Mouse (Mus musculus): Measurements from ENCODE around the gene Kctd10. TPM values are rescaled to one million over a fixed set of nuclear protein-coding genes. Genes with fewer than 3 reads are reported as not detected.
A peak's percentile ranks its signal among the peaks of the same experiment; 100 is the strongest.

The Kctd10 gene
- polyA plus RNA-seq, 1 experiment from 2014 or later, result 99.8 TPM

DNA sequence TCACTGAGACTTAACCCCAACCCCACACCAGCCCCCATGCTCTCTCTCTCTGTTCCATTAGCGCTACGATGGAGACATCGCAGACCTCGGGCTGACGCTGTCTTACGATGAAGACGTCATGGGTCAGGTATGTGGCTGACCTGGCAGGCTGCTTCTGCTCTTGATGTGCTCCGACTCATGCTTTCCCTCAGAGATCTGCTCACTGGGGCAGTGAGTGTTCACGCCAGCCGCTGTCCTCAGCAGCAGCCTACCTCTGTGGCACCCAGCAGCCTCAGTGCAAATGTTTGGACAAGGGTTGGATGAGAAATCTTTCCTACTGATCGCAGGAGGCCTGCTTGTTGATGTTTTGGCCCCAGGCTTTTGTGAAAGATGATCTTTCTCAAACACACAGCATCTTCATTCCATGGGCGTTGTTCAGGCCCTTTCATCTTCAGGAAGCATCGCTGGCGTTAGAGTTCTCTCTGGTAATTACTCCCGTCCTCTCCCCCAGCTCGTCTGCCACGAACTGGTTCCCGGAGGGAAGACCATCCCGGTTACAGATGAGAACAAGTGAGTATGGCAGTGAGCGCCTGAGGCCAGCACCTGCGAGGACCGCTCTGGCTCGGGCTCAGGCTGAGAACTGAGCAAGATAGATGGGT, 32.2 kb upstream of the Kctd10 start:
- Histone ChIP-seq H3K27me3 (replicated peaks) (no peaks in the 10 kb centered on the region), H3K36me3 (peaks cover 99% of the 10 kb centered on the region), H3K27ac (no peak overlapping the region), H3K4me2 (replicated peaks) (no peak overlapping the region), H3K4me3 (no peak overlapping the region), H3K9ac (no peak overlapping the region), H3K4me1 (no peaks in the 10 kb centered on the region), H3K9me3 (no peaks in the 10 kb centered on the region)
- 81% methylated on average over 23 of the region's 23 CpGs for WGBS
- ATAC-seq (ENCODE audit: low FRiP score, low read depth), result no peak

DNA sequence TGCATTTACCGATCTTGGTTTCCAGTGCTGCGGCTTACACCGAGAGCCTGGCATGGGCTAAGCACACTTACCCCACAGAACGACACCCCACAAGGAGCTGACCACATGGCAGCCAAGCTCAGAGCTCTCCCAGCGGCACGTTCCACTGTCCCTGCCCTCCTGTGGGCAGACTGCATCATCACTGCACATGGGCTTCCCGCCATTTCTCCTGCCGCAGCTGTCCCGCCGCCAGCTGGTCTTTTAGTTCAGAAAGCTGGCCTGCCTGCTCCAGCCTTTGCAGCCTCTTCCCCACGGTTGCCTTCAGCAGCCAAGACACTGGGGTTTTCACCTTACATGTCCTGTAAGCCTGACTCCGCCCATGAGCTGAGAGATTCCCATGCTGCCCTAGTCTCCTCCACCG, 30.1 kb upstream of the Kctd10 start:
- Histone ChIP-seq H3K27ac (no peak overlapping the region), H3K36me3 (peaks cover 99% of the 10 kb centered on the region), H3K4me1 (no peaks in the 10 kb centered on the region), H3K9ac (no peak overlapping the region), H3K27me3 (replicated peaks) (no peaks in the 10 kb centered on the region), H3K4me2 (replicated peaks) (no peak overlapping the region), H3K9me3 (no peaks in the 10 kb centered on the region), H3K4me3 (no peak overlapping the region)
- 89% methylated on average over 13 of the region's 13 CpGs for WGBS
- no peak for ATAC-seq (ENCODE audit: low FRiP score, low read depth)

DNA sequence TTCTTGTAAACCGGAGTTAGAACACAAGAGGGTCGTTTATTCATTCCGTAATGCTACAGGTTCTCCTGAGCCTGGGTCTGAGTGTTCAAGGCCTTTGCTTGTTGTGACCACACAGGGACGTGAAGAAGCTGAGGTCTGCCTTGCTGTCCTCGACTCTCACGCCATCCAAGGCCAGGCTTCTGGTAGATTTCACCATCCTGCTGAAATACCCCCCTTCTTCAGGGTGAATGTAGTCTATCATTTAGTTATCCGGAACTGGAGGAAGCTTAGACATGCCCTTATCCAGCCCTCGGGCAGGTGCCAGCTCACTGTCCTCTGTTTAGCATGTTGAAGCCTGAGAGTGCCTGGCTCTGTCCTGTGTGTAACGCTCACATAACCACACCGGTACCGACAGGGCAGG, 28.5 kb upstream of the Kctd10 start:
- no peak overlapping the region for H3K4me2 ChIP-seq (replicated peaks)
- no peak overlapping the region for H3K27ac ChIP-seq
- H3K36me3 ChIP-seq, result peaks cover 100% of the 10 kb centered on the region
- H3K9me3 ChIP-seq, result no peaks in the 10 kb centered on the region
- ATAC-seq (ENCODE audit: low FRiP score, low read depth), result no peak
- no peak overlapping the region for H3K4me3 ChIP-seq
- H3K9ac ChIP-seq, result no peak overlapping the region
- 96% methylated on average over 11 of the region's 11 CpGs for WGBS
- no peaks in the 10 kb centered on the region for H3K27me3 ChIP-seq (replicated peaks)
- H3K4me1 ChIP-seq, result no peaks in the 10 kb centered on the region

DNA sequence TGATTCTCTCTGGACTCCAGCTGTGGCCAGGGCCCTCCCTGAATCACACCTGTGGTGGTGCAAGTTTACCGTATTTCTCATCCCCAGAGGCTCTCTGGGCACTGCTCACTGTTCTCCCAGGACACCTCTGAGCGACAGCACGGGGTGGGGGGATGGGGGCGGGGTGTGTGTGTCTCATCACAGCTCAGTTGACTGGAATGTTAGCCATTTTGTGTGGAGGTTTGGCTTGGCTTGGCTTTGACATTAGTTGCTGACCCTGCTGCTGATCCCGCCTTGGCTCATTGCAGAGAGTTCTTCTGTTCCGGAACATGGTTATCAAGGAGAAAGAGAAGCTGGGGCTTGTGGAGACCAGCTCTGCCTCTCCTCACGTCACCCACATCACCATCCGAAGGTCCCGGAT, 27.5 kb upstream of the Kctd10 start:
- 94% methylated on average over 9 of the region's 9 CpGs for WGBS
- no peak for ATAC-seq (ENCODE audit: low FRiP score, low read depth)
- H3K4me2 ChIP-seq (replicated peaks), result no peak overlapping the region
- no peak overlapping the region for H3K4me3 ChIP-seq
- H3K27me3 ChIP-seq (replicated peaks), result no peaks in the 10 kb centered on the region
- H3K9me3 ChIP-seq, result no peaks in the 10 kb centered on the region
- peaks cover 100% of the 10 kb centered on the region for H3K36me3 ChIP-seq
- H3K4me1 ChIP-seq, result no peaks in the 10 kb centered on the region
- no peak overlapping the region for H3K9ac ChIP-seq
- H3K27ac ChIP-seq, result no peak overlapping the region

DNA sequence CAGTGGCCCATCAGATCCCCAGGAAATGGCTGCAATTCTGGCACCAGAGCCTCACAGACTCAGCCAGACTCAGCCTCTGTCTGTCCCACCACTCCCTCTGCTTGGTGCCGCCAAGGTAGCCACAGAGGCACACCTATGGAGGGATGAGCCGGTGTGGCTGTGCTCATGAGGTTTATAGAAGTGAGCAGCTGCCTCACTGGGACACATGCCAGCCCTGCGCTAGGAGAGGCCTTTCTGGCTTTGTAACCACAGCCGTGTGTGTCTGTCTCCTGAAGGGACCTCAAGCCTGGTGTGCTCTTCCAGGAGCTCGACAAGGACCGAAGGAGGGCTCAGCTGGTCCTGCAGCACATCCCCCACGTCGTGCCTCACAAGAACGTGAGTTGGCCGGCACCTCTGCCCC, 27.0 kb upstream of the Kctd10 start:
- 93% methylated on average over 10 of the region's 10 CpGs for WGBS
- ATAC-seq (ENCODE audit: low FRiP score, low read depth), result no peak

DNA sequence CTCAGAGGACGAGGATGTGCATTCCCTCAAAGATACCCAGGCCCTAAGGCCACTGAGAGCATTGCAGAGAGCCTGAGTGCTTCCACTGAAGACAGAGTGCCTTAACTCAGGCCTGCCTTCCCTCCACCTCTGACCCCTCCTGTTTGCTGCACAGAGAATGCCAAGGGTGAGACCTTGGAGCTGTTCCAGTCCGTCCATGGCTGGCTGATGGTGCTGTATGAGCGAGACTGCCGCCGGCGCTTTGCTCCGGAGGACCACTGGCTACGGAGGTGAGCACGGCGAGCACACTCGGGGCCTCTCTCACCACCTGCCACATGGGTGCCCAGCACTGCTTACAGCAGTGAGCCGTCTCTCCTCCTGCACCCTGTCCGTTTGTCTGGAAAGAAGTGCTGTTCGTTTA, 26.3 kb upstream of the Kctd10 start:
- H3K27ac ChIP-seq, result no peak overlapping the region
- no peak overlapping the region for H3K9ac ChIP-seq
- H3K9me3 ChIP-seq, result no peaks in the 10 kb centered on the region
- ATAC-seq (ENCODE audit: low FRiP score, low read depth), result no peak
- H3K27me3 ChIP-seq (replicated peaks), result no peaks in the 10 kb centered on the region
- no peaks in the 10 kb centered on the region for H3K4me1 ChIP-seq
- H3K4me3 ChIP-seq, result no peak overlapping the region
- peaks cover 100% of the 10 kb centered on the region for H3K36me3 ChIP-seq
- H3K4me2 ChIP-seq (replicated peaks), result no peak overlapping the region
- WGBS, result 96% methylated on average over 14 of the region's 14 CpGs

More for the DNA sequence above, 27.0 kb upstream of the Kctd10 start:
- no peaks in the 10 kb centered on the region for H3K27me3 ChIP-seq (replicated peaks)
- no peaks in the 10 kb centered on the region for H3K4me1 ChIP-seq
- H3K27ac ChIP-seq, result no peak overlapping the region
- H3K9ac ChIP-seq, result no peak overlapping the region
- peaks cover 100% of the 10 kb centered on the region for H3K36me3 ChIP-seq
- H3K4me3 ChIP-seq, result no peak overlapping the region
- H3K4me2 ChIP-seq (replicated peaks), result no peak overlapping the region
- no peaks in the 10 kb centered on the region for H3K9me3 ChIP-seq

DNA sequence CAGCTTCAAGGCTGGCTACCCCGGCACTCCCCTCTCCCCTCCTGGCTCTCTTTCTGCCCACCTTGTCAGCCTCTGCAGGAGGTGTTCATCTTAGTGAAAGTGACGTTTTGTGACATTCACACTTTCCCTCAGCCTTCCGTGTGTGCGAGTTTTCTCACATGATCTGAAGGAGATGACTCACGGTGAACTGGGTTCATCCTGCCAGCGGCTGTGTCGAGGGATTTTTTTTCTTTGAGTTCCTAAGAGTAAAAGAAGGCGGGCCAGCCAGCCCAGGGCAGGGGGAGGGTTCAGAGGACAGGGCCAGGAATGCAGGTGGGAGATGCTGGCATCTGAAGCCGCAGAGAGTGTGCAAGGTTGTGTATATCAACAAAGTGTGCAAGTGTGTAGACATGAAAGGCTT, 12.9 kb upstream of the Kctd10 start:
- 89% methylated on average over 9 of the region's 9 CpGs for WGBS
- no peak overlapping the region for H3K4me2 ChIP-seq (replicated peaks)
- no peaks in the 10 kb centered on the region for H3K9me3 ChIP-seq
- H3K27me3 ChIP-seq (replicated peaks), result no peaks in the 10 kb centered on the region
- no peak for ATAC-seq (ENCODE audit: low FRiP score, low read depth)
- H3K4me3 ChIP-seq, result no peak overlapping the region
- no peak overlapping the region for H3K9ac ChIP-seq
- no peak overlapping the region for H3K27ac ChIP-seq
- H3K4me1 ChIP-seq, result no peaks in the 10 kb centered on the region
- peaks cover 92% of the 10 kb centered on the region for H3K36me3 ChIP-seq

DNA sequence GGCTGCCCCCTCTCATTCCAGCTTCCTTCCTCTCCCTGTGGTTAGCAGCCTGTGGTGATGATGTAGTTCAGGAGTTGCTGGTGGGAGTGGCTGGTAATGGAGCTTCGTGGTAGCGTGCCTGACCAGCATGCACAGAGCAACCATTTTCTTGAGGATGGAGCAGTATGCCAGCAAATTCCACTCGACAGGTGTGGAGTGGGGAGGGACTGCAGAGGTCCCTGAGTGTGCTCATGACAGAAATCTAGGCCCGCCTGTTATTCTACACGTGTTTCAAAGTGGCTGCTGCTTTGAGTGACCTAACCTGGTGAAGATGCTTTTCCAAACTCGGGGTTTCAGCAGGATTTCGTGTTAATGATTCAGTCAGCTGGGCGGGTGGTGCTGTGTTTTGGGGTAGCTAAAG, 4.1 kb upstream of the Kctd10 start:
- 93% methylated on average over 8 of the region's 8 CpGs for WGBS
- no peak overlapping the region for H3K9ac ChIP-seq
- ATAC-seq (ENCODE audit: low FRiP score, low read depth), result no peak
- no peaks in the 10 kb centered on the region for H3K27me3 ChIP-seq (replicated peaks)
- no peak overlapping the region for H3K4me3 ChIP-seq
- H3K9me3 ChIP-seq, result no peaks in the 10 kb centered on the region
- peaks cover 52% of the 10 kb centered on the region for H3K36me3 ChIP-seq
- H3K27ac ChIP-seq, result no peak overlapping the region
- no peak overlapping the region for H3K4me2 ChIP-seq (replicated peaks)
- H3K4me1 ChIP-seq, result peaks cover 17% of the 10 kb centered on the region

DNA sequence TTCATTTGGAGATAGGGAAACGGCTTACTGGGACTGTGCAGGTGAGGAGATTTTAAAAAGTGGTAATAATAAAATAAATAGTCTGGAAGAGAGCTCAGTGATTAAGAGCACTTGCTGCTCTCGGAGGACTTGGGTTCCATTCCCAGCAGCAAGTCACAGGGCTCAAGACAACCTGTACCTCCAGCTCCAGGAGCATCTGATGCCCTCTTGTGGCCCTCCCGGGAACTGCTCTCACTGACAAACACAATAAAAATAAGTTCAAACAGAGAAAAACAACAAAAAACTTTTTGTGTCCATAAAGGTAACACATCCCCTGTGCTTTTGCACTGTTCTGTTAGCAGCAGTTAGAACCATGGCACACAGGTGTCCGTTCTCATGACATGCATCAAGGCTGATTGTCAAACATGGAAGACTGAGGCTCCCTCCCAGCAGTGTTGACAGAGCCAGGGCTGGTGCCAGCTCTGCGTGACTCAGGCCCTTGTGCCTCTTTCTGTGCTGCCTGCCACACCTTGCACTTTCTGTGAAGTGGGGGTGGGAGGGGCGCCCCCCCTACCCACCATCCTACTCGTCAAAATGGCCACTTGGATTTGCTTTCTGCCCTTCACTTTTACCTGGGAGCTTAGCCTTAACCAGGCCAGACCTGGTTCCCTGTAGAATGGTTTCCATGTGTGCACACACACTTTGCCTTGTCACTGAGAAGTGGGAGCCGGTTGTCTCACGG, 3.0 kb upstream of the Kctd10 start:
- Histone ChIP-seq H3K9ac (no peak overlapping the region), H3K4me3 (no peak overlapping the region), H3K36me3 (peaks cover 41% of the 10 kb centered on the region), H3K27ac (no peak overlapping the region), H3K4me2 (replicated peaks) (no peak overlapping the region), H3K9me3 (no peaks in the 10 kb centered on the region), H3K4me1 (peaks cover 28% of the 10 kb centered on the region), H3K27me3 (replicated peaks) (no peaks in the 10 kb centered on the region)
- ATAC-seq (ENCODE audit: low FRiP score, low read depth), result no peak
- 82% methylated on average over 9 of the region's 9 CpGs for WGBS

DNA sequence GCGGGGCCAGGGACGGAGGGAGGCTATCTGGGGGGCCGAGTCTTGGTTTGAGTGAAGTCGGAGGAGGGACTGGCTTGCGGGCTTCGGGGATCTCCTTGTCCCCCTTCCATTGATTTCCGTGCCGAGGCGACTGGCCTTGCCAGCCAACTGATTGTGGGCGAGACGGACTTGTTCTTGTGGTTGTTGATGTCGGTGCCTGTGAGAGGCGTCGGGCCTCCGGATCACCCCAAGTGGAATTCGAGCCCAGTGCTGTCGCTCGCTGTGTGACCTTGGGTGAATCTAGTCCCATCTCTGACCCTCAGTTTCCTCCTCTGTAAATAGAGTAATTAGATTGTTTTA, 674 bp upstream of the Kctd10 start:
- Histone ChIP-seq H3K27ac (0 out of 2 replicates have a peak overlapping the region, but pooled peaks have one; percentile 46), H3K27me3 (replicated peaks) (no peaks in the 10 kb centered on the region), H3K9me3 (no peaks in the 10 kb centered on the region), H3K4me1 (peaks cover 43% of the 10 kb centered on the region), H3K4me2 (replicated peaks) (peak overlapping the region; percentile 87), H3K4me3 (peak overlapping the region; percentile 86), H3K9ac (peak overlapping the region; percentile 91), H3K36me3 (peaks cover 20% of the 10 kb centered on the region)
- peak; percentile 19; the same call in 1 of the 2 replicates for ATAC-seq (ENCODE audit: low FRiP score, low read depth)
- under 1% methylated on average over 18 of the region's 18 CpGs for WGBS

DNA sequence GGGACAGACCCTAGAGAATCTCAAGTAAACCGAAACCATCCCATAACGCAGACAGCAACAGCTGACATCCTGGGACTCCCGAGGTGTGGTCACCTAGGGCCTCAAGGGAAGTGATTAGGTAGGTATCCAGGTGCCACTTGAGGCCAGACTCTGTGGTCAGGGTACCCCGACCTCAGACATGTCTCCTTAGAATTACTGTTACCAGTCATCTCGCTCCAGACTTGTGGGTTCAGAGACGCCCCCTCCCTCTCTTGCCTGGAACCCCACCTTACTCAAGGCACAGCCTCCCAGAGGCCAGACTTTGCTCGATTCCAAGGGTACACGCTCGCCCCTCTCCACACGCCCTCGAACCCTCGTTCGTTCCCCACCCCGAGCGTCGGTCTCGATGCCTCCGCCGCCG, 545 bp downstream of the Kctd10 start:
- peak overlapping the region; percentile 57; the same call in 1 of the 2 replicates for H3K27ac ChIP-seq
- peak overlapping the region; percentile 86 for H3K4me3 ChIP-seq
- ATAC-seq (ENCODE audit: low FRiP score, low read depth), result peak; percentile 54
- peaks cover 24% of the 10 kb centered on the region for H3K36me3 ChIP-seq
- no peaks in the 10 kb centered on the region for H3K9me3 ChIP-seq
- 1% methylated on average over 20 of the region's 20 CpGs for WGBS
- H3K27me3 ChIP-seq (replicated peaks), result no peaks in the 10 kb centered on the region
- H3K9ac ChIP-seq, result peak overlapping the region; percentile 91
- peaks cover 43% of the 10 kb centered on the region for H3K4me1 ChIP-seq
- peak overlapping the region; percentile 87 for H3K4me2 ChIP-seq (replicated peaks)

DNA sequence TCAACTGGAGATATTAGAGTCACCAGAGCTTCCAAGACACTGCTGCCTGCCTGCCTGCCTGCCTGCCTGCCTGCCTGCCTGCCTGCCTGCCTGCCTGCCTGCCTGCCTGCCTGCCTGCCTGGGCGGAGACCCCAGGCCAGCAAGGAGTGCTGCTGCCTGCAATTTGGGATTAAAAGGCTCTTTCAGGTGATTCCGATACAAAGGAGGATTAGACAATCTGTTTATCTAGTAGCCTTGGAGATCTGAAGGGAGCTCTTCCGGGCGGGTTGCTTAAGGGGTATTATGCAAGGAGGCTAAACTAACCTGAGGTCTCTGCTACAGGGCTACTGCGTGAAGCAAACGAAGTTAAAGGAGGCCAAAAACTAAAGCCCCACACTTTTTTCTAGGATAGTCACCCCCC, 1.4 kb downstream of the Kctd10 start:
- Histone ChIP-seq H3K4me1 (peaks cover 48% of the 10 kb centered on the region), H3K9ac (peak overlapping the region; percentile 91), H3K36me3 (peaks cover 26% of the 10 kb centered on the region), H3K9me3 (no peaks in the 10 kb centered on the region), H3K4me2 (replicated peaks) (peak overlapping the region; percentile 87), H3K27ac (no peak overlapping the region), H3K27me3 (replicated peaks) (no peaks in the 10 kb centered on the region), H3K4me3 (peak overlapping the region; percentile 86)
- 64% methylated on average over 6 of the region's 6 CpGs for WGBS
- no peak for ATAC-seq (ENCODE audit: low FRiP score, low read depth)

All from neural tube, embryonic 12.5 days (tissue).